Mouse (Mus musculus): ENCODE measurements around the gene Bhlhe41.

Gene Bhlhe41

DNA sequence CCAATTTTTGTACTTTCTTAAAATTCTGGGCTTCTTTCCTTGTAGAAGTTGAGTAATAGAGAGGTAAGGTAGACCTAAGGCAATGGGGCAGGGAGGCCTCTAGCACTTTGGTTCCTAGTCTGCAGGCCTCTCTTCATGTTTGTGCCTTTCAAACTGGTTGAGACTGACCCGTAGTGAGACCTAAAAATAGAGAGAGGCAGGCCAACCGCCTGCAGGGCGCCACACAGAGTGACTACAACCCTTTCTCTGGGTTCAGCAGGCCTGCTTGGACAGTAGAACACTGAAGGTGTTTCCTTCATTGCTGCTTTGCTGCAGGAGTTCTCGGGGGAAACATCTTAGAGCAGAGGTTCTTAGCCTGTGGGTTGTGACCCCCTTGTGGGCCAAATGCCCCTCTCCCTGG lies 5.6 kb upstream of the Bhlhe41 start:
- in situ Hi-C loops (cut with MboI) = no loop called here

DNA sequence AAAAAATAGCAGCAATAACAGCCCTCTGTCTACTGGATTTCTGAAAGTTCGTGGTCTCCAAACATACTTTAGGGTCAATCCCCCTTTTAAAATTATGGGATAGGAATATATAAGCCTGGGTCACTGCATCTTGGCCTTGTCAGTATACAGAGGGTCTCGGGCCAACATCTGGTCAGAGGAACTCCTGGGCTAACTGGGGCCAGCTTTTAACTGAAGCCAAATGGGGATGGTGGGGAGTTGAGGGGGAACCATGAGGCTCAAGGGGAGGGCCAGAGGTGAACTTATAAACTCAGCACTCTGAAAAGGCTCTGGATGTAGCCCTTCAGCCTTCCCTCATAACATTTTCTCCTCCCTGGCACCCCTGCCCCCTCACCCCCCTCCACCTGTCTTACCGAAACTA lies 1.8 kb upstream of the Bhlhe41 start:
- in situ Hi-C loops (cut with MboI) = no loop called here

DNA sequence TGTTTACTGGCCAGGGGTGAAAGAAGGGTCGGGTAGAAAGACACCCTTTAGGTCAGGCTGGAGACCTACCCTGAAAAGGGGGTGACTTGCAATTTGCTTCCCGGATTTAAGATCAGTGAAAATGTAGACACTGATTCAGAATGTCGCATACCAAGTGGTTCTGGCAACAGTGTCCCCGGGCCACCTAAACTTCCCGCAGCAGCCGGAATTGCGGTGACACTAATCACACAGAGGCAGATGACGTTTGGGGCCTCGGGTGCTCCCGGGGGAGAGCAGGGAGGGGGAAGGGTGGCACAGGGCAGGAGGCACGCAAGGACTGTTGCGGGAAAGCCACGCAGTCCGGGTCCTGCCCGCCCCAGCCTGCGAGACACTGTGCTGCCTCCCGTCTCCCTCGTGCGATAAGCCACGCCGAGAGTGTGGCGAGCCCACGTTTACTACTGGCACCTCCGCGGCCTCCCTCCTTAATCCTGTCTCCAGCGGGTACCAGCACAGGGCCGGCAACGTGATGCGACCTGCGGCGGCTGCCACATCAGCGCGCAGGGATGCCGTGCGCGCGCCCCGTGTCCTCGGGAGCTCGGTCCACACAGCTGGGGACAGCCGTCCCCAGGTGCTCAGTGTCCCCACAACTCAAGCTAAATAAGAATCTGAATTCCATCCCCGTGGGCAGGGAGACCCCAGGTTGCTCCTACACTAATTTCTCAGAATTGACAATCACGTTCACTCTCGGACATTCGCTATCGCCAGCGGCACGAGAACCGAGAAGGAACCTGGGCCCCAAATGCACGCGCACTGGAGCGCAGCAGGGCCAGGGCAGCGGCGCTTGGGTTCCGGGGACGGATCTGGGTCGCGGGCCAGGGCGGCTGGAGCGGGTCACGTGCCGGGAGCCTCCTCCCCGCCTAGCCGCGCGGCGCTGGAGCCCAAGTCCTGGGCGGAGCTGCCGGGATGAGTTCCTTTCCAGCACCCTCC lies 811 bp upstream of the Bhlhe41 start:
- in situ Hi-C loops (cut with MboI) = no loop called here

DNA sequence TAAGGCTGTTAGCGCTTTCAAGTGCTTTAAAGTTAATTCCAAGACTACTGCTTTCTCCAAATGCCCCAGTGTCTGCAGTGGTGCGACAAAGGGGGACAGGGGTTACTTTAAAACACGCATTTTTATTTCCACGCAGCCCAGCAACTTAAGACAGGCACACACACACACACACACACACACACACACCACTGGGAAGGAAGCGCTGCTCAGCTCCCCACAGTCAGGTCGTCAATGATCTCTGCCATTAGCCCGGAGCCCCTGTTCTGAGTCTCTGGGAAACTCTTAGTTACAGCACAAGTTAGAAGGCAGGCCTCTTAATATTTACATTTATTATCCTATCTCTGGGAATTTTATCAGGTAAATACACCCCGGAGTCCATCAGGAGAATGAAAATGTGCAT lies 1.2 kb downstream of the Bhlhe41 start:
- in situ Hi-C loops (cut with MboI) = no loop called here

DNA sequence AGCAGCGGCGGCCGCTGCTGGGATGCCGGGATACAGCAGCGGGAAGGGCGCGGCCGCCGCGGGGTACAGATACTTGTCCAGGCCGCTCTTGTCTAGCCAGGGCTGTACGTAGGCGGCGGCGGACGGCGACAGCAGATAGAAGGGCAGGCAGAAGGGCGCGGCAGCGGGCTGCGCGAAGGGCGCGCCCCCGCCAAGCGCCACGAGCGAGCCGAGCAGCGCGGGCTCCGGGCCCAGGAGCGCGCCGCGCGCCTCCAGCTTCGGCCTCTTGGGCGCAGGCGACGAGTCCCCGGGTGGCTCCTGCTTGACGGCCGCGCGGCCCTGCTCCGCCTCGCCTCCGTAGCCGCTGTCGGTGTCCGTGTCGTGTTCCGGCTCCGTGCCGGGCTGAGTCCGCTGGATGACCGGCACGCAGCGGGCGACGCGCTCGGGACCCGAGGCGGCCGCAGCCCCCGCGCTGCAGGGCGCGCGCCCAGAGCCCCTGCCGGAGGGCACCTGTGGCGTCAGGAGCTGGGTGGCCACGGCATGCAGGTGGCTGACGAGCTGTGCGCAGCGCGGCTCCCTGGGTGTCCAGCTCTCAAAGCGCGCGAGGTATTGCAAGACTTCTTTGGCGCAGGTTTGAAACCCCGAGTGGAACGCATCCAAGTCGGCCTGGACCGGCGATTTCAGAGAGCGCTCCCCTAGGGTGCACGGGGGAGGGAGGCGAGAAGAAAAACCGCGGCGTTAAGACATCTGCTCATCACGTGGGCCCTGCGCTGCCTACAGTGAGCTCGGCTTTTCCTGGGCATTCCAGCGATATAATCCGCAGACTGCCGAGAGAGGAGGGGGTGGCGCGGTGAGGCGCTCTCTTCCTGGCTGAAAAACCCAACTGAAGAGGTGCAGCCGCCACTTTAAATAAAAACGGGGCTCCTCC lies 2.0 kb downstream of the Bhlhe41 start:
- in situ Hi-C loops (cut with MboI) = no loop called here

DNA sequence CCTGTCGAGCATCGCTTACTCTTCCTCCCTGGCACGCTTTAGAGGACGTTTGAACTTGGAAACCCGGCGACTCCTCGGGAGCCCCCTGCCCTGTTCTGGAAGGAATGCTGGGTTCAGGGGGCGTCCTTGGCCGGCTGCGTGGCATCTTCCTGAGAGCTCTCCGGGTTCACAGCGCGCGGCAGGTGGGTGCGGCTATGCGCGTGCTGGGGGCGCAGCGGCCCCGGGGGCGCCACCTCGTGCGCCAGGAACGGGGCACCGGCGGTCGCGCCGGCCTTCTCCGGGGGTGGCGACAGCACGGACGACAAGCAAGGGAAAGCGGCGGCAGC lies 2.7 kb downstream of the Bhlhe41 start:
- in situ Hi-C loops (cut with MboI) = no loop called here

DNA sequence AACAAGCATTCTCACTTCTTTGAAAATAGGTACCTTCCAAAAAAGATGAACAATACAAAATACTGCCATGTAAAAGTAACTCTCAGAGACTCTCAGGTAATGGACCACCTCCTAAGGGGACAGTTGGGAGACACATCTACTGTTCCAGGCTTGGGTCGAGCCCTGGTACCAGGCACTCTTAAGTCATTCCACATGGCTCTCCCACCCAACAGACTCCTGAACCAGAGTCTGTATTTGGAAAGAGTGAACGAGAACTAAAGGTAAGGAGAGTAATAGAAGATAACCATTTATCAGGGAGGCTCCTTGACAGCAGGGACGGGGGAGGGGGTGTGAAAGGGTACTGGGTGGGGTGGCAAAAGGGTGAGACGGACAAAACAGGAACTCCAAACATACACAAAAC lies 3.0 kb downstream of the Bhlhe41 start:
- in situ Hi-C loops (cut with MboI) = no loop called here

DNA sequence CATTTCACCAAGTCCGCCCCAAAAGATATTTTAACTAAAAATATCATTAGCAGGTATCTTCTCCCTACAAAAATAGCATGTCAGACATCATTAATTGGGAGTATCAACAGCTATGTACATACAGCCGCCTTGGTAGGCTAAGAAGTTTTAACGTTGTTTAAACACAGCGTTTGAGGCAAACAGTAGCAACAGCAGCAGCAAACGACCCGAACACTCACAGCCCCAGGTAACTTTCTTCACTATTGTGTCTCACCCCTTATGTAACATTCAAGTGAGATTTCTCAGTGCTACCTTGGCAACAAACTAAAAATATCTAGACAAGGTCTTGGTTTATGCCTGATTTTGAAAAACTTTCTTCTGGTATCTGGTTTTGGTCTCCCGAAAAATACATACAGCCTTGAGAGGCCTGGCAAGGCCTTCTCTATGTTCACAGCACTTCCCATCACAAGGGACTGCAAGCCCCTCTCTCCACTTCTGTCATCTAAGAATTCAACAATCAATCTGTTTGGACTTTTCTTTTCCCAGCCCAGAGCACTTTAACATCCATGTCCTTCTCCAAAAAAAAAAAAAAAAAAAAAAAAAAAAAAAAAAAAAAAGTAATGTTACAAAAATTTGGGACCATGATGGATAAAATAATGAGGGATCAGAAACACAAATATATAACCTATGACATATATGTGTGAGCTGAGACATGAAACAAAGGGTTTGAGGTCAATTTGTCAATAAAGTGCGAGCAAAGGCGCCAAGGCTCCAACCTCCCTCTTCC lies 3.7 kb downstream of the Bhlhe41 start:
- in situ Hi-C loops (cut with MboI) = no loop called here

DNA sequence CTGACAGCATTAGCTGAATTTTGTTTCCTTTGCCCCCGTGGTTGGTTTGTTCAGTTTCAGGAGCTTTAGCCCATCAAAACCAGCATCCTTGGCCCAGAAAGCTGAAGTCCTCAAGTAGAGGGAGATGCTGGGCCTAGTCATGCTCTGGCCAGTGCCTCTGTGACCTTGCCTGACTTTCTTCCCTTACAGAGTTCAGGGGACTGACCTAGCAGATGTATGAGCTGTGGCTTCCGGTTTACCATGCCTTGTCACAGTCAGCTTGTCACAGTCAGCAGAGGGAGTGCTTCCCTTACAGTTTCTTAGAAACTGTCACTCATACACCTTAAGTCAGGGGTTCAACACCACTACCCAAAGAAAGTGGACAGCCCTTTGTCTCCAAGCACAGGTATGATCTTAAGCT lies 5.0 kb downstream of the Bhlhe41 start:
- in situ Hi-C loops (cut with MboI) = no loop called here

DNA sequence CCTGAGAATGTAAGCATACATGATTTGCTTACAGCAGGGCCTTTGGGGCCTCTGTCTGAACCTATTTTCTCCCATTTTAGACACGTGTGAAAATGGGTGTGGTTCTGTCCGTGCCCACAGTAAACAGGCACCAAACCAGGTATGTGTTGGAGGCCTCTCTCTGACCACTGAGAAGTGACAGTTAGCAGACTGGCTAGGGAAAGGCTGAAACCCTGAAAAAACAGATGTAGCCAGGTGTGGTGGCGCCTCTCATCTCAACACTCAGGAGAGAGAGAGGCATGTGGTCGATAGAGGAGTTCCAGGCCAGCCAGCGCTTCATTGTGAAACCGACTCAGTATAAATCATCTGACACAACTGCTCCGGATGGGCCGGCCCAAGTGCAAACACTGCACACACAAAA lies 6.9 kb downstream of the Bhlhe41 start:
- in situ Hi-C loops (cut with MboI) = loop anchor here (10.0 kb wide), 2 partner anchors 296 to 416 kb away; no protein-coding TSS in a partner anchor

DNA sequence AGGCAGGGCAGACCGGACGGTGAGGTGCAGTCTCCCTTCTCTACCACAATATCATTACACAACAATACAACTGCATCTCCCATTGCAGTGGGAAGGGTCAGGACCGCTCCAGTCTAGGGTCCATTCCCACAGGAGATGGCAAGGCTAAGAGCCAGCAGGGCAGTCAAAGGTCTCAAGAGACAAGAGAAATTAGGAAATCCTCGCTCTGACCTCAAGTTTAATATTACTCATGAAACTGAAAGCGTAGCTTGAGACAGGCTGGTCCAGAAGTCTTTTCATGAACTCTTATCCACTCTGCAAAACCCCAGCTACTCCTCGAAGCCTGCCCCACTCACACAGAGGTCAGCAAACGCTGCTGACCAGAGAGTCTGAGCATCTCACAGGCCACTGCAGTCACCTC lies 7.9 kb downstream of the Bhlhe41 start:
- in situ Hi-C loops (cut with MboI) = loop anchor here (10.0 kb wide), 2 partner anchors 297 to 417 kb away; no protein-coding TSS in a partner anchor

DNA sequence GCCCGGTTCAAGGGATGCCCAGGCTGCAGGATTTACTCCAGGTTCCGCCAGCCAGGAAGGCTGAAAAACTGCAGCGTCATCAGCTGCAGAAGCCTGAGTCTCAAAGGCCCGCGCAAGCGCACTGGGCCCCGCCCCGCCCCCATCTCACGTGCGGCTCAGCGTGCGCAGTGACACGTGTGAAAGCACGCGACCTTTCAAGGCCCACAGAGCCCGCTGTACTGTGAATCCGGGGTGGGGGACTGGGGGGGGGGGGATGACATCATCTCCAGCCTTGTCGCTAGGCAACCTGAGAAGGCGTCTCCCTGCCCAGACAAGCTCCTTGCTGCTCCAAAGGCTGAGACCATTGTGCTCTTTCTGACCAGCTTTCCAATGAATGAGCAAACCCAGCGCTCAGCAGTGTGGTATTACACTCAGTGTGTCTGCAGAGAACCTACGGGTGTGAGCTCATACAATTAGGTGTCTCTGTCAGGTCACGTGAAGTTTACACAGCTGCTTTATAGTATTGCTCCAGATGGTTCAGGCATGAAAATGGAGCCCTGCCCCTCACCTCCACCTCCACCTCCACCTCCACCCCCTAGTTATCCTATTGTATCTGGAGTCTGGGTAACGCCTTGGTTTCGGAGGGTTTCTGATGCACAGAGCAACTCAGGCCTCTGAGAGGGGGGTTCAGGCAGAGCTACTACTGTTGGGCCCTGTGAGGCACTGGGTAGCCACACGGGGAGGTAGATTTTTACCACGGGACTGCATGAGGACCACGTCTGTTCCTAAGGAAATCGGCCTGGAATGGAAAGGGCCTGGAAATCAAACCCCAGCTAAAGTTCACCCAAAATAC lies 9.4 kb downstream of the Bhlhe41 start:
- in situ Hi-C loops (cut with MboI) = loop anchor here (10.0 kb wide), 2 partner anchors 299 to 419 kb away; no protein-coding TSS in a partner anchor

DNA sequence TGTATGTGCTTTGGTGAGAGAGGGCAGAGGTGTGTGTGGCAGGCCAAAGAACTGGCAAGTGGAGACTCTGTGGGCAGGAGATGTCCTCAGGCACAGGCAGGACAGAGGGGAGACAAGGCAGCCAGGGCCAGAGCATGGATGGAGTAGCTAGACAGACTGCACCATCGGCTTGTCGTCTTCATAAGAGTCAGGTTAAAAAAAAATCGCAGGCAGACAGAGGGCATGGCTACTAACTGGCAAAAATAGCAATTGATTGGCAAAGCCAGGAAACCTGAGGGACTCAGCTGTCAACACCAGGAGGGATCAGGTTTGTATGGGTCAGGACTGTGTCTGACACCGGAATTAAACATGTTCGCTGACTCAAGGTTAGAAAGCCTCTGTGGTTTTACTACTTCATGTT lies 10.6 kb downstream of the Bhlhe41 start:
- in situ Hi-C loops (cut with MboI) = loop anchor here (10.0 kb wide), 2 partner anchors 300 to 420 kb away; no protein-coding TSS in a partner anchor

DNA sequence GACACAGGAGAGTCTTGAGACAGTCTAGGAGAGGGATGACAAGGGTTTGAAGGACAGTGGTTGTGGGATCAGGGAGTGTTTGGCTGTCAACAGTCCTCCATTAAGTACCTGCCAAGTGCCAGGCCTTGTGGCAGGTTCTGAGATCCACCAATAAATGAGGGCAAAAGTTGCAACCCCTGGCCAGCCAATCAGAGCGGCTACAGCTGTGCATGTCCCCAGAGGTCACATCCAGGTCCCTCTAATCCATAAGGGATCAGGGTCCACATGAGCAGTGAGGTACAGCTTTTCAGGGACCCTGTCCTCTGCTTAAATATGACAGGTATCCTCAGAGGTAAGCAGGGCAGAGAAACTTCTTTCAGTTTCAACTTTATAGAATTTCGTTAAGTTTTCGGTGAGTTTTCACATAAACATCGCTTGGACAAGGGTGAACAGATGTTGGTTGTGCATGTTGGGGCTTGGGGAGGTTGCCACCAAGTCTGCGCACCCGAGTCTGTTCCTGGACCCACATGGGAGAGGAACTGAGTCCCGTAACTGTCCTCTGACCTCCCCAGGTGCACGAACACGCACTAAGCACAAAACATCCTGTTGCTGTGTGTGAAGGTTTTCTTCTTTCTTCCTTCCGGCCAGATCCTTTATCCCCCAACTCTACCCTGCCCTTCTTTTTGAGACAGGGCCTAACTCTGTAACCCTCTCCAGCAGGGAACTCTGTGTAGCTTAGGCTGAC lies 11.8 kb downstream of the Bhlhe41 start:
- in situ Hi-C loops (cut with MboI) = loop anchor here (10.0 kb wide), 2 partner anchors 301 to 421 kb away; no protein-coding TSS in a partner anchor

DNA sequence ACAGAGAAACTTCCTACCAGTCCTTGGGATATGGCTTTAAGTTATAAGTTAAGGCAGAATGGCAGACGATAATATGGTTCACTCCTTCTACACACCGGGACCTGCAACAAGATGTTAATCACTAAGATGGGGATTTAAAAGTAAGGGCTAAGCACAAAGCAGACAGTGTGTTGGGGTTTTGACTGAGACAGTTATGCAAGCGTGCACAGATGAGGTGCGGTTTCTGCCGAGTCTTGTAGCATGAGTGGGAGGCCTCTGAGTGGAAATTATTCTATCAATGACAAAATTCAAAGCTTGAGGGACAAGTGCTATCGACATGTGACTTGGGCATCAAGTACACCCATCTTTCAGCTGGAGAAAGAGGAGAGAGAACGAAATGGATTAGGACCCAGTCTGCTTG lies 12.7 kb downstream of the Bhlhe41 start:
- in situ Hi-C loops (cut with MboI) = loop anchor here (10.0 kb wide), 2 partner anchors 302 to 422 kb away; no protein-coding TSS in a partner anchor

DNA sequence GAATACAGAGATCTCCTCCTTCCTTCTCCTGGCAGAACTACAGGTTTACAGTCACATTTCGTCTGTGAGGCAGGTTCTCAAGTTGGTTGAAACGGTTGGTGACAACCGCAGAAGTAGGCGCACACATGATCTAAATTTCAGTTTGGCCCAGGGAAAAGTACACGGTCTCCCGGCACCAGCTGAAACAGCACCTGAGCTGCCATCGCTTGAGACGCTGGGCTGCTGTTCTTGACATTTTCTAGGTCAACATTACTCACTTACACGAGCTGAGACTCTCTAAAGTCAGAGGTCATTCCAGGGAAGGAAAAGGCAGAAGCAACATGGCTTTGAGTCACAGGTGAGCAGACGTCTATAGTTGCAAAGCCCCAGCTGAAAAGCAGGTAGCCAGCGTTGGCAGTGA lies 13.4 kb downstream of the Bhlhe41 start:
- in situ Hi-C loops (cut with MboI) = loop anchor here (10.0 kb wide), 2 partner anchors 303 to 423 kb away; no protein-coding TSS in a partner anchor

DNA sequence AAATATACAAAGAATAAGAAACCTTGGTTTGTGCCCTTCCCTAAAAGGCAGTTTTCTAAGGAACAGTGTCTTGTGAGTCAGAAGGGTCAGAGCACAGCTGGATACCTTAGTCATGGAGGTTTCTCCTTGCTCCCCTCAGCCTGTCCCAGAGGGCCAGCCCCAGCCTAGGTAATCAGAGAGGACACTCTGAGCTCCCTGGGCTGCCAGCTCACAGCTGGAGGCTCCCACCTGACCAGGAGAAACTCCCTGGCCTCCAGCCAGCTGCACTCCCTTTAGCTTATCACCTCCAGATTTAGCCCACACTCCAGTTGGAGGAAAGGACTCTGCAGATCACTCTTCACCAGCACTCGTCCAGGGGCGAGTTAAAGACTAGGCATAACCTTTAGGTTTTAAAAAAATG lies 14.6 kb downstream of the Bhlhe41 start:
- in situ Hi-C loops (cut with MboI) = loop anchor here (10.0 kb wide), 2 partner anchors 304 to 424 kb away; no protein-coding TSS in a partner anchor

DNA sequence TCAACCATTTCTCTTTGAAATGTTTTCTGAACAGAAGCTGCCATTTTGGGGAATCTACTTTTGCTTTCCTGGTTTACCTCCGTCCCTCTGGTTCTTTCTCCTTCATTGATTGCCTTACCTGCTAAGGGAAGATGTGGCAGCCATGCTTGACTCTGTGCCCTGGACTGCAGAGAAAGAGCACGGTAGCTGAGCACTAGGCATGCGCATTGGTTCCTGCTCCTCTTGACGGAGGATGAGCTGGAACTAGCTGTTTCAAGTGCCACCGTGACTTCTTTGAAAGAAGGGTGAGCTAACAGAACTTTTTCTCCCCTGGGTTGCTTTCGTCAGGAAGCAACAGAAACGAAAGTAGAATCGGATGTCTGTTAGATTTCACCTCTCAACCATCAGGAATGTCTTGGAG lies 17.7 kb downstream of the Bhlhe41 start:
- in situ Hi-C loops (cut with MboI) = no loop called here

DNA sequence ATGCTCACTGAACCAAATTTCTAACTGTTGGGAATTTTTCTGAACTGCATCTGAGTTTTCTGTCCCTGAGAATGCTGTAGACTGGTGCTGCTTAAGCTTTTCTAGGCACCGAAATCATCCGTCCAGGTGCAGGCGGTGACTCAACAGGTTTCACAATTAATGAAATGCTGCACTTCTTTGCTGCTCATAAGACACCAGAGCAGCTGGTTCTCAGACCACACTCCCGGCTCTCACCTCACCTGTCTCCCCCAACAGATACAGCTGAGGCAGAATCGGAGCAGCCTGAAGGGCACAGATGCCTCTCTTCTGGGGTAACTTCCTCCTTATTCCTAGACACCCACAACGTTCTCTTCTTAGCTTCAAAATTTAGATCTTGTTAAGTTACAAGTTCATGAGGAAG lies 18.4 kb downstream of the Bhlhe41 start:
- in situ Hi-C loops (cut with MboI) = no loop called here

DNA sequence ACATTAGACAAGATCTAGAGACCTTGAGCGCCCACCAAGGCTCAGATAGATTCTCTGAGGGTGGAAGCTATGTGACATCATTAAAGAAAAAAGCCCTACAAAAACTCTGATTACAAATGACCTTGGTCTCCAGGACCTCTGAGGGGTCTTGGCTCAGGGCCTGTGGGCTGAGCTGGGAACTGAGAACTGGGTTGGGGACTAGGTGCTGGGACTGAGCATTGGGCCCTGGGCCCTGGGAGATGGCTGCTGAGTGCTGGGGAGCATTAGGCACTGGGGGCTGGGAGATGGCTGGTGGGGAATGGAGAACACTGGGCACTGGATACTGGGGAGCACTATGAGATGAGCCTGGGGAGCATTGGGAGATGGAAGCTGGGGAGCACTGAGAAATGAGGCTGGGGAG lies 19.3 kb downstream of the Bhlhe41 start:
- in situ Hi-C loops (cut with MboI) = no loop called here
